Mouse (Mus musculus) stomach, embryonic 16.5 days (tissue): ENCODE data around the gene March8. TPM values are rescaled to one million over a fixed set of nuclear protein-coding genes. Genes with fewer than 3 reads are reported as not detected.
A peak's percentile ranks its signal among the peaks of the same experiment; 100 is the strongest.
"Not testable (repeated sequence)": the region's sequence is repeated elsewhere in the genome, so short reads cannot be mapped to it uniquely, and the experiment has no call there.

Experiments
- ATAC-seq: fragments of 200-750 bp; cut with Nextera tagmentation; 2 replicates; pipeline ENCODE4 v1.8.0; 2017; ENCODE audit warnings: moderate number of reproducible peaks, moderate TSS enrichment; ENCODE audit not compliant: insufficient read depth, low FRiP score
- H3K27ac ChIP-seq: fragments of 300-500 bp; sonication (generic); 2 replicates; pipeline ENCODE4 v1.5.1; 2014; ENCODE audit warnings: low read length
- H3K27me3 ChIP-seq: fragments of 300-500 bp; sonication (generic); 2 replicates; pipeline ENCODE4 v1.6.1; 2014; ENCODE audit warnings: low read length, control low read depth, mixed read lengths; ENCODE audit not compliant: control insufficient read depth, insufficient read depth
- H3K36me3 ChIP-seq: fragments of 300-500 bp; sonication (generic); 2 replicates; pipeline ENCODE4 v1.6.1; 2014; ENCODE audit warnings: low read length; ENCODE audit not compliant: control insufficient read depth, insufficient read depth
- H3K4me1 ChIP-seq: fragments of 300-500 bp; sonication (generic); 2 replicates; pipeline ENCODE4 v1.6.1; 2014; ENCODE audit warnings: low read length, control low read depth, mixed read lengths; ENCODE audit not compliant: control insufficient read depth, insufficient read depth
- H3K4me2 ChIP-seq: fragments of 300-500 bp; sonication (generic); 2 replicates; pipeline ENCODE4 v1.6.1; 2014; ENCODE audit warnings: low read depth, low read length, mixed read lengths
- H3K4me3 ChIP-seq: fragments of 300-500 bp; sonication (generic); replicated peaks from 2 replicates; pipeline ENCODE4 v1.5.1; 2014; ENCODE audit warnings: mild to moderate bottlenecking, low read length
- H3K9ac ChIP-seq: fragments of 300-500 bp; sonication (generic); 2 replicates; pipeline ENCODE4 v1.6.1; 2014; ENCODE audit warnings: low read length
- H3K9me3 ChIP-seq: fragments of 300-500 bp; sonication (generic); replicated peaks from 2 replicates; pipeline ENCODE4 v1.6.1; 2016; ENCODE audit warnings: low read length, control low read depth; ENCODE audit not compliant: control insufficient read depth
- WGBS: fragments of 180-500 bp; shearing (Covaris S2); extraction: QIAGEN DNeasy Blood & Tissue Kit; methylation state at CpG from one replicate; pipeline ENCODE4 v1.1.7; 2014; 5-methylcytosine and 5-hydroxymethylcytosine counted together
- polyA plus RNA-seq: library from polyadenylated mRNA; unstranded; fragments of >200 nt; fragmentation: Nextera tagmentation; extraction: Ambion mirVana; gene quantifications from 2 replicates; pipeline ENCODE4 v1.2.1, GENCODE M21; 2015

Gene March8
- polyA plus RNA-seq, 1 experiment from 2014 or later: 31.9 TPM

GRCm38 (mm10) chr6:116347953-116348352 is 10.1 kb downstream of the March8 start:
- H3K27me3 ChIP-seq: no peaks in the 10 kb centered on the region
- ATAC-seq: no peak
- no peaks in the 10 kb centered on the region for H3K36me3 ChIP-seq
- H3K4me1 ChIP-seq: peaks cover 3% of the 10 kb centered on the region; the same call in 1 of the 2 replicates
- no peak overlapping the region for H3K4me3 ChIP-seq
- WGBS: 64% methylated on average over 2 of the region's 2 CpGs
- no peak overlapping the region for H3K27ac ChIP-seq
- no peak overlapping the region for H3K9ac ChIP-seq
- no peak overlapping the region for H3K4me2 ChIP-seq
- no peaks in the 10 kb centered on the region for H3K9me3 ChIP-seq

- peak; percentile 44; the same call in 1 of the 2 replicates for ATAC-seq
- WGBS: 72% methylated on average over 3 of the region's 3 CpGs
- Histone ChIP-seq H3K36me3 (no peaks in the 10 kb centered on the region), H3K27ac (no peak overlapping the region), H3K4me1 (peaks cover 3% of the 10 kb centered on the region; the same call in 1 of the 2 replicates), H3K4me3 (no peak overlapping the region), H3K27me3 (no peaks in the 10 kb centered on the region), H3K4me2 (no peak overlapping the region), H3K9ac (no peak overlapping the region), H3K9me3 (no peaks in the 10 kb centered on the region)
These were observed 12.2 kb downstream of the March8 start for GRCm38 (mm10) chr6:116349997-116350396.

GRCm38 (mm10) chr6:116350643-116351042 is 12.8 kb downstream of the March8 start:
- 68% methylated on average over 6 of the region's 6 CpGs for WGBS
- Histone ChIP-seq H3K4me2 (no peak overlapping the region), H3K27ac (no peak overlapping the region), H3K9me3 (no peaks in the 10 kb centered on the region), H3K36me3 (no peaks in the 10 kb centered on the region), H3K4me3 (no peak overlapping the region), H3K9ac (no peak overlapping the region), H3K4me1 (peaks cover 3% of the 10 kb centered on the region; the same call in 1 of the 2 replicates), H3K27me3 (no peaks in the 10 kb centered on the region)
- no peak for ATAC-seq

GRCm38 (mm10) chr6:116351534-116351933 is 13.7 kb downstream of the March8 start:
- 80% methylated on average over 4 of the region's 4 CpGs for WGBS
- Histone ChIP-seq H3K27me3 (no peaks in the 10 kb centered on the region), H3K4me1 (peaks cover 3% of the 10 kb centered on the region; the same call in 1 of the 2 replicates), H3K9ac (no peak overlapping the region), H3K4me2 (no peak overlapping the region), H3K4me3 (no peak overlapping the region), H3K27ac (no peak overlapping the region), H3K9me3 (no peaks in the 10 kb centered on the region), H3K36me3 (no peaks in the 10 kb centered on the region)
- no peak for ATAC-seq

- no peaks in the 10 kb centered on the region for H3K9me3 ChIP-seq
- no peaks in the 10 kb centered on the region for H3K36me3 ChIP-seq
- H3K27me3 ChIP-seq: no peaks in the 10 kb centered on the region
- no peak overlapping the region for H3K4me2 ChIP-seq
- peaks cover 3% of the 10 kb centered on the region; the same call in 1 of the 2 replicates for H3K4me1 ChIP-seq
- H3K4me3 ChIP-seq: no peak overlapping the region
- WGBS: 73% methylated on average over 1 of the region's 1 CpGs
- no peak overlapping the region for H3K9ac ChIP-seq
- no peak overlapping the region for H3K27ac ChIP-seq
- ATAC-seq: no peak
These were observed 15.6 kb downstream of the March8 start for GRCm38 (mm10) chr6:116353428-116353827.

GRCm38 (mm10) chr6:116356311-116356947 is 18.6 kb downstream of the March8 start:
- not testable (repeated sequence) for H3K27me3 ChIP-seq, H3K27ac ChIP-seq, H3K9ac ChIP-seq, H3K36me3 ChIP-seq, H3K4me1 ChIP-seq, H3K4me2 ChIP-seq, ATAC-seq, H3K9me3 ChIP-seq, H3K4me3 ChIP-seq
- WGBS: 67% methylated on average over 8 of the region's 8 CpGs

- H3K27ac ChIP-seq: no peak overlapping the region
- H3K4me1 ChIP-seq: no peaks in the 10 kb centered on the region
- no peak overlapping the region for H3K4me2 ChIP-seq
- no peaks in the 10 kb centered on the region for H3K27me3 ChIP-seq
- H3K4me3 ChIP-seq: no peak overlapping the region
- H3K9me3 ChIP-seq: no peaks in the 10 kb centered on the region
- H3K36me3 ChIP-seq: no peaks in the 10 kb centered on the region
- 81% methylated on average over 4 of the region's 4 CpGs for WGBS
- ATAC-seq: no peak
- no peak overlapping the region for H3K9ac ChIP-seq
These were observed 19.1 kb downstream of the March8 start for GRCm38 (mm10) chr6:116356948-116357325.

- no peak for ATAC-seq
- no peaks in the 10 kb centered on the region for H3K4me1 ChIP-seq
- no peaks in the 10 kb centered on the region for H3K27me3 ChIP-seq
- WGBS: 49% methylated on average over 8 of the region's 8 CpGs
- H3K9me3 ChIP-seq: no peaks in the 10 kb centered on the region
- no peak overlapping the region for H3K4me2 ChIP-seq
- no peak overlapping the region for H3K9ac ChIP-seq
- no peak overlapping the region for H3K27ac ChIP-seq
- H3K4me3 ChIP-seq: no peak overlapping the region
- no peaks in the 10 kb centered on the region for H3K36me3 ChIP-seq
These were observed 20.2 kb downstream of the March8 start for GRCm38 (mm10) chr6:116358056-116358455.

- 78% methylated on average over 3 of the region's 3 CpGs for WGBS
These were observed 21.4 kb downstream of the March8 start for GRCm38 (mm10) chr6:116359256-116359655.

More at GRCm38 (mm10) chr6:116359256-116359655, 21.4 kb downstream of the March8 start:
- Histone ChIP-seq H3K27ac (no peak overlapping the region), H3K36me3 (no peaks in the 10 kb centered on the region), H3K9me3 (no peaks in the 10 kb centered on the region), H3K4me2 (no peak overlapping the region), H3K27me3 (no peaks in the 10 kb centered on the region), H3K9ac (no peak overlapping the region), H3K4me1 (no peaks in the 10 kb centered on the region), H3K4me3 (no peak overlapping the region)
- ATAC-seq: no peak
